Mouse (Mus musculus) thymus, postnatal 14 days (tissue): ENCODE results near the gene Otop1.

Experiments used
- DNase-seq: peaks from one replicate; pipeline ENCODE4 v3.0.0; 2021

Gene Otop1

GRCm38 (mm10) chr5:38301761-38302411 lies 26.1 kb downstream of the Otop1 start:
- DNase-seq, result no peak

GRCm38 (mm10) chr5:38302651-38303050 lies 26.9 kb downstream of the Otop1 start:
- DNase-seq, result no peak

GRCm38 (mm10) chr5:38305241-38305640 lies 29.5 kb downstream of the Otop1 start:
- DNase-seq, result no peak

GRCm38 (mm10) chr5:38307255-38308101 lies 31.7 kb downstream of the Otop1 start:
- DNase-seq, result peak; percentile 86

- peak; percentile 66 for DNase-seq
These were observed 33.1 kb downstream of the Otop1 start for GRCm38 (mm10) chr5:38308873-38309272.

- DNase-seq, result no peak
These were observed 34.0 kb downstream of the Otop1 start for GRCm38 (mm10) chr5:38309795-38310194.

- no peak for DNase-seq
These were observed 43.4 kb downstream of the Otop1 start, which contains the start of gene Drd5 for GRCm38 (mm10) chr5:38318966-38319786. Gene Drd5, plus strand, starts transcription at chr5:38319367.

- DNase-seq, result no peak
These were observed 57.6 kb downstream of the Otop1 start for GRCm38 (mm10) chr5:38333381-38333780.

GRCm38 (mm10) chr5:38334582-38334981 lies 58.8 kb downstream of the Otop1 start:
- DNase-seq, result no peak

GRCm38 (mm10) chr5:38343101-38343500 lies 67.3 kb downstream of the Otop1 start:
- no peak for DNase-seq

- DNase-seq, result no peak
These were observed 71.1 kb downstream of the Otop1 start for GRCm38 (mm10) chr5:38346646-38347432.

GRCm38 (mm10) chr5:38350351-38350929 lies 74.7 kb downstream of the Otop1 start:
- DNase-seq, result no peak
